Mouse (Mus musculus): Measurements from ENCODE around the gene Tmem30a. TPM values are rescaled to one million over a fixed set of nuclear protein-coding genes. Genes with fewer than 3 reads are reported as not detected.

Tmem30a gene
- polyA plus RNA-seq, 1 experiment from 2014 or later, result 64.6 TPM

DNA sequence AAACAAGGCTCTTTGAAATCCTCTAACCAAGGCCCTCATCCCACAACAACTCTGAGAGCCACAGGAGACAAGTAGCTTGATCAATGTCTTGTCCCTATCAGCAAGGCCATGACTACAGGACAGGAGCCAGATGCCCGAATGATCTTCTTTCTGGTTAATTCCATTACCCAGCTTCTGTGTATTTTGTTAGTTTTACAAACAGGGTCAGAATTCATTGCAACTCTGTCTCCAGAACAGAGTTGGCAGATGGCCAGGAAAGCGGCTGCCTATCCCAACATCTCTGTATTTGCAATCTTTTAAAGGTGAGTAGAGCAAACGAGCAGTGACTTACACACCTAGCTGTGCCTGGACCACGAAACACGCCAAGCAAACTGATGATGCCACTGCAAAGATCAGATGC is 63.0 kb downstream of the Tmem30a start:
- H3K9ac ChIP-seq, result no peak overlapping the region
- no peaks in the 10 kb centered on the region for H3K4me1 ChIP-seq
- no peaks in the 10 kb centered on the region for H3K36me3 ChIP-seq
- 61% methylated on average over 5 of the region's 5 CpGs for WGBS
- no peak overlapping the region for H3K27ac ChIP-seq
- ATAC-seq (ENCODE audit: insufficient number of reproducible peaks, low FRiP score, low TSS enrichment, low read depth), result no peak
- no peaks in the 10 kb centered on the region for H3K9me3 ChIP-seq
- H3K4me2 ChIP-seq, result no peak overlapping the region
- H3K27me3 ChIP-seq, result no peaks in the 10 kb centered on the region
- H3K4me3 ChIP-seq, result no peak overlapping the region

- 37% methylated on average over 5 of the region's 5 CpGs for WGBS
- Histone ChIP-seq H3K27ac (no peak overlapping the region), H3K4me1 (peaks cover 25% of the 10 kb centered on the region), H3K9me3 (no peaks in the 10 kb centered on the region), H3K36me3 (no peaks in the 10 kb centered on the region), H3K27me3 (0 out of 2 replicates have a peak, but pooled peaks cover 3% of the 10 kb centered on the region), H3K4me3 (no peak overlapping the region), H3K9ac (no peak overlapping the region), H3K4me2 (no peak overlapping the region)
- no peak for ATAC-seq (ENCODE audit: insufficient number of reproducible peaks, low FRiP score, low TSS enrichment, low read depth)
These were observed 70.2 kb downstream of the Tmem30a start for GRCm38 (mm10) chr9:79723090-79723489.

- 0 out of 2 replicates have a peak, but pooled peaks cover 3% of the 10 kb centered on the region for H3K27me3 ChIP-seq
- no peak overlapping the region for H3K9ac ChIP-seq
- no peaks in the 10 kb centered on the region for H3K9me3 ChIP-seq
- H3K27ac ChIP-seq, result peak overlapping the region; percentile 96; the same call in 1 of the 2 replicates
- ATAC-seq (ENCODE audit: insufficient number of reproducible peaks, low FRiP score, low TSS enrichment, low read depth), result no peak
- H3K4me3 ChIP-seq, result peak overlapping the region; percentile 17
- peak overlapping the region; percentile 61 for H3K4me2 ChIP-seq
- H3K4me1 ChIP-seq, result peaks cover 31% of the 10 kb centered on the region
- no peaks in the 10 kb centered on the region for H3K36me3 ChIP-seq
- 4% methylated on average over 9 of the region's 9 CpGs for WGBS
These were observed 72.3 kb downstream of the Tmem30a start for GRCm38 (mm10) chr9:79721056-79721455.

DNA sequence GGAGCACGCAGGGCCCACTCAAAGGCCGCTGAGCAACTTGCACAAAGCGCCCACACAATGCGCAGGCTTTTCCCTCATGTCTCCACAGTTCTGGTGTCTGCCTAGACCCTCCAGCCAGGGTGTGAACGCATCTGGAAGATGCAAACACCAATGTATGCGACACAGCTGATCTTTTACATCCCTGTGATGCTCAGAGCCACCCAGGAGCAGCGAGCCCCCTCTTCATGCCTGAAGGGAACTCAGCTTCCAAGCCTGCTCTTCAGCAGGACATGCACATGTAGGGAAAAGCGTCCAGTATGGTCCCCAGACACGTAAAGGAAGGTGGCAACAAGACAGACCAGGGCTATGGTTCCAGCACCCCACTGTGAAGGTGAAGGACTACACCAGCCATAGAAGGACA is 73.2 kb downstream of the Tmem30a start:
- Histone ChIP-seq H3K27me3 (0 out of 2 replicates have a peak, but pooled peaks cover 3% of the 10 kb centered on the region), H3K4me2 (peak overlapping the region; percentile 61), H3K9me3 (no peaks in the 10 kb centered on the region), H3K4me3 (peak overlapping the region; percentile 65), H3K9ac (no peak overlapping the region), H3K36me3 (no peaks in the 10 kb centered on the region), H3K4me1 (peaks cover 36% of the 10 kb centered on the region), H3K27ac (peak overlapping the region; percentile 96)
- WGBS, result 46% methylated on average over 9 of the region's 9 CpGs
- no peak for ATAC-seq (ENCODE audit: insufficient number of reproducible peaks, low FRiP score, low TSS enrichment, low read depth)

GRCm38 (mm10) chr9:79719451-79719850 is 73.9 kb downstream of the Tmem30a start:
- H3K36me3 ChIP-seq, result no peaks in the 10 kb centered on the region
- peak overlapping the region; percentile 96 for H3K27ac ChIP-seq
- H3K9ac ChIP-seq, result peak overlapping the region; percentile 69; the same call in 1 of the 2 replicates
- peak overlapping the region; percentile 61 for H3K4me2 ChIP-seq
- peaks cover 42% of the 10 kb centered on the region for H3K4me1 ChIP-seq
- under 1% methylated on average over 28 of the region's 28 CpGs for WGBS
- H3K27me3 ChIP-seq, result 0 out of 2 replicates have a peak, but pooled peaks cover 3% of the 10 kb centered on the region
- no peaks in the 10 kb centered on the region for H3K9me3 ChIP-seq
- peak overlapping the region; percentile 65 for H3K4me3 ChIP-seq
- no peak for ATAC-seq (ENCODE audit: insufficient number of reproducible peaks, low FRiP score, low TSS enrichment, low read depth)

Other genes with a start within 250 kb of the Tmem30a start
- gene Col12a1, start 74.7 kb downstream of the Tmem30a start, polyA plus RNA-seq (2015; fragmentation: Nextera tagmentation; extraction: Ambion mirVana), result 180 and 191 TPM in 2 replicates
- gene Cox7a2, start 33.6 kb downstream of the Tmem30a start, polyA plus RNA-seq (2015; fragmentation: Nextera tagmentation; extraction: Ambion mirVana), result 572 and 583 TPM in 2 replicates
- gene Filip1, start 219.3 kb upstream of the Tmem30a start, polyA plus RNA-seq (2015; fragmentation: Nextera tagmentation; extraction: Ambion mirVana), result 8.4 and 10.1 TPM in 2 replicates